Mouse (Mus musculus): ENCODE results near the gene Usp34. TPM values are rescaled to one million over a fixed set of nuclear protein-coding genes. Genes with fewer than 3 reads are reported as not detected.
"Not testable (repeated sequence)": the region's sequence is repeated elsewhere in the genome, so short reads cannot be mapped to it uniquely, and the experiment has no call there.

The Usp34 gene
- polyA plus RNA-seq, 1 experiment, result 5.6 TPM

DNA sequence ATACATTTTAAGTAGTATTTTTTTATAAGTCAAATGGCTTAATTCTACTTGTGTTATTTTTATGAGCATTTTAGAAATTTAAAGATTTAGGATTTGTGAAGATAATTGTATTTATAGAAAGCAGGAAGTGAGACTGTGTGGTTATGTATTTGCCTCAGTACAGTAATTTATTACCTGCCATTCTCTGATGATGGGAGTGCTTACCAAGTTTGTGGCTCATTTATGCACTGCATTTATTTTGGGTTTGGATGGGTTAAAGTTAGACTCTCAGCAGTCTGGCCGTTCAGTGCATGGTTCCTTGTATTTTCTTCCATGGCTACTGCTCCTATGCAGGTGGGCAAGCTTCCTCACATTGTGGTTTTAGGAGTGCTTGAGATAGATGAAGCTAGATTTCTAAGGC, 28.5 kb downstream of the Usp34 start:
- Histone ChIP-seq H3K4me1 (ENCODE audit: control insufficient read depth, insufficient read depth, insufficient read length) (no peaks in the 10 kb centered on the region), H3K36me3 (ENCODE audit: control insufficient read depth, insufficient read depth, low read length) (peaks cover 3% of the 10 kb centered on the region), H3K4me3 (ENCODE audit: extremely low read depth, insufficient read depth, insufficient read length) (no peak overlapping the region), H3K27ac (ENCODE audit: insufficient read depth, low read length) (no peak overlapping the region), H3K27me3 (ENCODE audit: control insufficient read depth, insufficient read depth, low read length) (no peaks in the 10 kb centered on the region)
- no peak for DNase-seq (ENCODE audit: low read depth in 1 of 2, low spot score in 2 of 2)
- TF ChIP-seq CTCF (IDR thresholded peaks at IDR 0.05; ENCODE audit: extremely low read depth, insufficient read depth, insufficient read length, insufficient replicate concordance) (no peak), POLR2A (IDR thresholded peaks at IDR 0.05; ENCODE audit: low read depth, low read length) (no peak)
- WGBS, result 33% methylated on average over 1 of the region's 1 CpGs

GRCm38 (mm10) chr11:23357226-23357625, 50.5 kb downstream of the Usp34 start:
- not testable (repeated sequence) for H3K4me3 ChIP-seq (ENCODE audit: extremely low read depth, insufficient read depth, insufficient read length); H3K4me1 ChIP-seq (ENCODE audit: control insufficient read depth, insufficient read depth, insufficient read length); H3K36me3 ChIP-seq (ENCODE audit: control insufficient read depth, insufficient read depth, low read length); H3K27ac ChIP-seq (ENCODE audit: insufficient read depth, low read length); H3K27me3 ChIP-seq (ENCODE audit: control insufficient read depth, insufficient read depth, low read length); DNase-seq (ENCODE audit: low read depth in 1 of 2, low spot score in 2 of 2)
- 49% methylated on average over 5 of the region's 5 CpGs for WGBS

- not testable (repeated sequence) for H3K27ac ChIP-seq (ENCODE audit: insufficient read depth, low read length); DNase-seq (ENCODE audit: low read depth in 1 of 2, low spot score in 2 of 2); H3K4me1 ChIP-seq (ENCODE audit: control insufficient read depth, insufficient read depth, insufficient read length); H3K4me3 ChIP-seq (ENCODE audit: extremely low read depth, insufficient read depth, insufficient read length); H3K27me3 ChIP-seq (ENCODE audit: control insufficient read depth, insufficient read depth, low read length)
- peaks cover 18% of the 10 kb centered on the region for H3K36me3 ChIP-seq (ENCODE audit: control insufficient read depth, insufficient read depth, low read length)
- WGBS, result 81% methylated on average over 1 of the region's 1 CpGs
Observed at GRCm38 (mm10) chr11:23359687-23360235, 53.1 kb downstream of the Usp34 start.

DNA sequence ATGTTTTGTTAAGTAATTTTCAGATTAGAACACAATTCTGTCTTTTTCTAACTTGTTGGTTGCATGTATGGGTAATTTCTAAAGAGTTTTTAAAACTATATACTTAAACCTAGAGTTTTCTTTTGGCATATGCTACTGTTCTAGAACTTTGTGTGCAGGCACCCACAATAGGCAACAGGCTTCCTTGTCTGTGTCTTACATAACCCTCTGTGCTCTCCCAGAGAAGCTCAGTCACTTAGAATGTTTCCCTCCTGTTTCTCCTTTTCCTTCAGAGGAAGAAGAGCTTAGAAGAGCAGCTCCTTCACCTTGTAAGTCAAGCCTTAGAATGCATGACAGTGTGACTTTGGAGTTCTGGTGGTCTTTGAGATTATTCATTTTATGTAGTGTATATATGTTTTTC, 55.6 kb downstream of the Usp34 start:
- Histone ChIP-seq H3K4me3 (ENCODE audit: extremely low read depth, insufficient read depth, insufficient read length) (no peak overlapping the region), H3K27me3 (ENCODE audit: control insufficient read depth, insufficient read depth, low read length) (no peaks in the 10 kb centered on the region), H3K36me3 (ENCODE audit: control insufficient read depth, insufficient read depth, low read length) (peaks cover 14% of the 10 kb centered on the region), H3K27ac (ENCODE audit: insufficient read depth, low read length) (no peak overlapping the region), H3K4me1 (ENCODE audit: control insufficient read depth, insufficient read depth, insufficient read length) (no peaks in the 10 kb centered on the region)
- no peak for DNase-seq (ENCODE audit: low read depth in 1 of 2, low spot score in 2 of 2)
- no peak for TF ChIP-seq POLR2A (IDR thresholded peaks at IDR 0.05; ENCODE audit: low read depth, low read length)
- no peak for TF ChIP-seq CTCF (IDR thresholded peaks at IDR 0.05; ENCODE audit: extremely low read depth, insufficient read depth, insufficient read length, insufficient replicate concordance)

DNA sequence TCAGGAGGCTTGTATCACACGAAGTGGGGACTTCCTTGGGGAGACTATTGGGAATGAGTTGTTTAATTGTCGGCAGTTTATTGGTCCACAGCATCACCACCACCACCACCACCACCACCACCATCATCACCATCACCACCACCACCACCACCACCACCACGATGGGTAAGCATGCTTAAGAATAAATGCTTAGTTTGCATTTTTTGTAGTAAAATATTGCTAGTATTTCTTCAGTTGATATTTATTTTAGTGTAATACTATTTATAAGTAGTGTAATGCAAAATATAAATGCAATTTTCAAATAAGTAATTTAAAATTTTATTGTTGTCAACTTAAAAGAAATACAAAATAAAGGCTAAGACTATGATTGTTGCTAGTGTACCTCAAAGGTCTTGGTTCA, 57.7 kb downstream of the Usp34 start:
- no peak for TF ChIP-seq POLR2A (IDR thresholded peaks at IDR 0.05; ENCODE audit: low read depth, low read length)
- no peak for TF ChIP-seq CTCF (IDR thresholded peaks at IDR 0.05; ENCODE audit: extremely low read depth, insufficient read depth, insufficient read length, insufficient replicate concordance)
- DNase-seq (ENCODE audit: low read depth in 1 of 2, low spot score in 2 of 2), result no peak
- Histone ChIP-seq H3K4me1 (ENCODE audit: control insufficient read depth, insufficient read depth, insufficient read length) (no peaks in the 10 kb centered on the region), H3K27ac (ENCODE audit: insufficient read depth, low read length) (no peak overlapping the region), H3K4me3 (ENCODE audit: extremely low read depth, insufficient read depth, insufficient read length) (no peak overlapping the region), H3K36me3 (ENCODE audit: control insufficient read depth, insufficient read depth, low read length) (peaks cover 16% of the 10 kb centered on the region), H3K27me3 (ENCODE audit: control insufficient read depth, insufficient read depth, low read length) (no peaks in the 10 kb centered on the region)
- WGBS, result 88% methylated on average over 3 of the region's 3 CpGs

DNA sequence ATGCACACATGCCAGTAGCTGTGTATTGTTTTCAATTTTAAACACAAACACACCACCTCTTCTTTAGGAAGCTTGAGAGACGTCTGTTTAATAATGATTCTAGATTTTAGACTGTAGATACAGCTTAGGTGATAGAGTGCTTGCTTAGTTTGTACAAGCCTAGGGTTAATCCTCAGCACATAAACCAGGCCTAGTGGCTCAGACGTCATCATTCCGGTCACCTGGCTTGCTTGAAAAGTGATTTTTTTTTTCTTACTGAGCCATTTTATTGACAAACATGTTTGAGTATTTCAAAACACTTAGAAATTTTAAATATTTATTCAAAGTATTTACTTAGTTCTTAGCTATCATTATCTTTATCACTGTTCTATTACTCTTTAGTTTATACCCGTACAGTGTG, 65.3 kb downstream of the Usp34 start:
- Histone ChIP-seq H3K27ac (ENCODE audit: insufficient read depth, low read length) (no peak overlapping the region), H3K36me3 (ENCODE audit: control insufficient read depth, insufficient read depth, low read length) (peaks cover 17% of the 10 kb centered on the region), H3K4me1 (ENCODE audit: control insufficient read depth, insufficient read depth, insufficient read length) (no peaks in the 10 kb centered on the region), H3K4me3 (ENCODE audit: extremely low read depth, insufficient read depth, insufficient read length) (no peak overlapping the region), H3K27me3 (ENCODE audit: control insufficient read depth, insufficient read depth, low read length) (no peaks in the 10 kb centered on the region)
- no peak for TF ChIP-seq CTCF (IDR thresholded peaks at IDR 0.05; ENCODE audit: extremely low read depth, insufficient read depth, insufficient read length, insufficient replicate concordance)
- no peak for TF ChIP-seq POLR2A (IDR thresholded peaks at IDR 0.05; ENCODE audit: low read depth, low read length)
- no peak for DNase-seq (ENCODE audit: low read depth in 1 of 2, low spot score in 2 of 2)
- 94% methylated on average over 4 of the region's 4 CpGs for WGBS

DNA sequence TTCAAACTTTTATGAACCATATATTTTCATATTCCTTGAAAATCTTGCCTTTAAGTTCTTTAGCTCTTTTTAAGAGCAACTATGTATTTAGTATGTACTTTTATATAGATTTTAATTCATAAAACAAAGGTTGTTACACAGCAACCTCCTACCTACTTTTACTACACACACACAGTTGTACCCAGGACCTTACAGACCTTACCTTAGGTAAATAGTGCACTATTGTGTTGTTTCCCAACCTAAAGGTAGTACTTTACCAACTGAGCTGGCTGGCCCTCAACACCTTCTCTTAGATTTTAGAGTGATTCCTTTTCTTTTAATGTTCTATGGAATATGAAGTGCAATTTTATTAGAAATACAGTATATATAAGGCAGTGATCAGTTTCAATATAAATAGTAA, 65.8 kb downstream of the Usp34 start:
- Histone ChIP-seq H3K4me3 (ENCODE audit: extremely low read depth, insufficient read depth, insufficient read length) (no peak overlapping the region), H3K4me1 (ENCODE audit: control insufficient read depth, insufficient read depth, insufficient read length) (no peaks in the 10 kb centered on the region), H3K36me3 (ENCODE audit: control insufficient read depth, insufficient read depth, low read length) (peaks cover 20% of the 10 kb centered on the region), H3K27ac (ENCODE audit: insufficient read depth, low read length) (no peak overlapping the region), H3K27me3 (ENCODE audit: control insufficient read depth, insufficient read depth, low read length) (no peaks in the 10 kb centered on the region)
- no peak for DNase-seq (ENCODE audit: low read depth in 1 of 2, low spot score in 2 of 2)
- TF ChIP-seq POLR2A (IDR thresholded peaks at IDR 0.05; ENCODE audit: low read depth, low read length) (no peak), CTCF (IDR thresholded peaks at IDR 0.05; ENCODE audit: extremely low read depth, insufficient read depth, insufficient read length, insufficient replicate concordance) (no peak)
